ENCODE assay signal across 8 mouse cellular contexts in the genomic region with DNA sequence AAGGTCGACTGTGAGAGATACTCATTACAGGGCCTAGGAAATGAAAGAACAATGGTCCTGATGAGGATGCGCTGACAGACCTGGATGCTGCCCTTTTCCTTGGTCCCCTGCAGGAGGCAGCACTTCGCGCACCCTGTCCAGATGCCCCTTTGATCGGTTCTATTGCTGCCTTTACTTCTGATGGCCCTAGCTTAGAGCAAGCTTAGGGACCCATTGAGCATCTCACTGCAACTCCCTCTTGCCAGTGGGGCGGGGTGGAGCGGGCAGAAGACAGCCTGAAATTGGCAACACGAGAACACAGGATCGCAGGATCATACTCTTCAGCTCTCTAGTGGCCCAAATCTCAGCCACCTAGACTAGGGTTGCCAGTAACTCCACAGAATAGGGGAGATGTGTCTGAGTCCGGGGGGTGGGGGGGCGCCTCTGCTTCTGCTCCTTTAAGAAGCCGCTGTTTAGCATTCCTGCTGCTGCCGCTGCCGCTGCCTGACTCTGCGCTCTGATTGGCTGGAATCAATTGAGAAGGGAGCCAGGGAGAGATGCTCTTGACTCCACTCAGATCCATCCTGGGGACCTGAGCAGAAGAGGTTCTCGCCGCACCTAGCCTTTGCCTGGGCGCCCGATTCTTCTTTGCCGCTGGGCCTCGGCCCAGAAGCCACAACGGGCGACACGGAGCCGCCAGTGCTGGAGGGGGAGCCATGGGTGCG. TPM values are rescaled to one million over a fixed set of nuclear protein-coding genes. Genes with fewer than 3 reads are reported as not detected.
DNase-seq lines count a peak whose midpoint lies in the region; ATAC-seq and TF ChIP-seq lines count a peak whose summit lies in the region.

Dlg3 (plus strand) TSS at position 542 of the 704 bp plus-strand sequence.

- no peak for DNase-seq in urinary bladder, adult 2 months (ENCODE audit: low spot score)
- DNase-seq in urinary bladder, postnatal 10 days (ENCODE audit: low spot score), result no peak
- DNase-seq in cerebellum, postnatal 36 days, result peak; percentile 67 to 71
- no peak for DNase-seq in gonadal fat pad, adult 2 months (ENCODE audit: low read depth)
- DNase-seq in kidney, postnatal 10 days, result peak; percentile 33
- DNase-seq in liver, embryonic 14.5 days (ENCODE audit: low read depth in 3 of 3, low spot score in 3 of 3), result no peak
- DNase-seq in thymus, postnatal 0 days (ENCODE audit: low spot score), result no peak

- H3K4me1 ChIP-seq in liver, embryonic 14.5 days (replicated peaks; ENCODE audit: control insufficient read depth in 2 of 2, insufficient read depth in 2 of 2, low read length in 1 of 2), result no peaks in the 10 kb centered on the region

- no peak for TF ChIP-seq EP300 in liver, embryonic 14.5 days (IDR thresholded peaks at IDR 0.05; ENCODE audit: low read depth)

- no peaks in the 10 kb centered on the region for H3K9me3 ChIP-seq in liver, embryonic 14.5 days (ENCODE audit: control insufficient read depth, low read length)

- 0 out of 4 replicates have a peak within 1 kb of the TSS, but pooled peaks of 1 of the 2 experiments have one; percentile 6 for H3K4me3 ChIP-seq in liver, embryonic 14.5 days (ENCODE audit: insufficient read depth in 1 of 2, low read depth in 2 of 2, low read length in 2 of 2)

- ATAC-seq in liver, embryonic 14.5 days (ENCODE audit: insufficient read depth), result no peak
- ATAC-seq in neutrophil, adult 5-6 weeks (ENCODE audit: extremely low read depth, insufficient number of reproducible peaks, low FRiP score, poor library complexity, severe bottlenecking), result 0 out of 2 replicates have a peak, but pooled peaks have one; percentile 36

- no peak within 1 kb of the TSS for H3K27ac ChIP-seq in liver, embryonic 14.5 days

- 14% methylated on average over 19 of the region's 26 CpGs for WGBS in liver, embryonic 14.5 days (ENCODE audit: insufficient replicate concordance)

- no peak within 1 kb of the TSS for H3K9ac ChIP-seq in liver, embryonic 14.5 days (replicated peaks)

- H3K4me2 ChIP-seq in liver, embryonic 14.5 days (ENCODE audit: low read depth), result peak within 1 kb of the TSS; percentile 28; the same call in 1 of the 2 replicates

- 0 out of 2 replicates have a peak, but pooled peaks have one; percentile 33 for TF ChIP-seq CTCF in liver, embryonic 14.5 days (IDR thresholded peaks at IDR 0.05; ENCODE audit: low read depth)

- no peaks in the 10 kb centered on the region for H3K36me3 ChIP-seq in liver, embryonic 14.5 days (replicated peaks; ENCODE audit: control insufficient read depth, insufficient read depth, low read depth)

- peaks cover 10% of the 10 kb centered on the region for H3K27me3 ChIP-seq in liver, embryonic 14.5 days (ENCODE audit: control insufficient read depth, insufficient read depth, low read length)

RNA-seq across cellular contexts. Expression of gene Dlg3, which starts in this region (rescaled TPM):
- 29.3 and 33.7 TPM in 2 replicates for polyA plus RNA-seq in urinary bladder, adult 2 months (2012; rRNA removed)
- 12.6 and 13.4 TPM in 2 replicates for polyA plus RNA-seq in gonadal fat pad, adult 2 months (2012; rRNA removed)
- 1.3 and 1.9 TPM in 2 replicates for polyA plus RNA-seq in liver, embryonic 14.5 days (2012; rRNA removed)
- 0.43 and 0.53 TPM in 2 replicates for polyA plus RNA-seq in liver, embryonic 14.5 days (2014; fragmentation: Nextera tagmentation; extraction: Ambion mirVana)
- total RNA-seq in neutrophil, adult 5-6 weeks (2017), result 4.7 and 5.8 TPM in 2 replicates
- 2.2 and 2.3 TPM in 2 replicates for polyA plus RNA-seq in thymus, postnatal 0 days (2015; fragmentation: Nextera tagmentation; extraction: Ambion mirVana)

Comparison
In these comparisons a context has a peak if more than half of its experiments do, and no peak if none do; other contexts are left out.
1. DNase-seq: peak in cerebellum, postnatal 36 days (2 of 2) and kidney, postnatal 10 days (single experiment); none in urinary bladder, adult 2 months (single experiment), urinary bladder, postnatal 10 days (single experiment), gonadal fat pad, adult 2 months (single experiment), liver, embryonic 14.5 days (0 of 3) and thymus, postnatal 0 days (single experiment).